Mouse (Mus musculus): Measurements from ENCODE around the gene Prl3d1. TPM values are rescaled to one million over a fixed set of nuclear protein-coding genes. Genes with fewer than 3 reads are reported as not detected.
"Not testable (repeated sequence)": the region's sequence is repeated elsewhere in the genome, so short reads cannot be mapped to it uniquely, and the experiment has no call there.

Prl3d1 gene
- not detected in 2 replicates for polyA plus RNA-seq (2015; fragmentation: Nextera tagmentation; extraction: Ambion mirVana)

DNA sequence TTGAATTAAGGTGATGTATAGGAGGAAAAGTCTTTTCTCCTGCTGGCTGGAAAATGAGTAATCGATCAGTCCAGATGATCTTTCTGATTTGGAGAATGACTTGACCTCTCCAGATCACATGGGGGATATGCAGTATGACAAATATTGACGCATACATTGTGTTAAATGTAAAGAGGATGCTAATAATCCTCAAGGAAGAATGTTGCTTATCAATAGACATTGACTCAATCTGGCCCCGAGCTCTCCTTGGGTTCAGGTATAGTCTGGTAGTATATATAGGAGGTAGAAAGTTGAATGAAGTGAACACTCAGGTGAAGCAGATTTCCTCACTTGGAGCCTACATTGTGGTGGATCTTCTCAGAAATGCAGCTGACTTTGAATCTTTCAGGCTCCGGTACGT, at the start of gene Prl3d1:
TSS of gene Prl3d1 (plus strand) at position 301 of the 400 bp plus-strand sequence.
- not testable (repeated sequence) for H3K27me3 ChIP-seq; H3K4me2 ChIP-seq; H3K36me3 ChIP-seq; H3K4me1 ChIP-seq (replicated peaks); H3K9ac ChIP-seq; ATAC-seq (ENCODE audit: low read depth); H3K4me3 ChIP-seq; H3K9me3 ChIP-seq; H3K27ac ChIP-seq (replicated peaks)
- 93% methylated on average over 5 of the region's 5 CpGs for WGBS

DNA sequence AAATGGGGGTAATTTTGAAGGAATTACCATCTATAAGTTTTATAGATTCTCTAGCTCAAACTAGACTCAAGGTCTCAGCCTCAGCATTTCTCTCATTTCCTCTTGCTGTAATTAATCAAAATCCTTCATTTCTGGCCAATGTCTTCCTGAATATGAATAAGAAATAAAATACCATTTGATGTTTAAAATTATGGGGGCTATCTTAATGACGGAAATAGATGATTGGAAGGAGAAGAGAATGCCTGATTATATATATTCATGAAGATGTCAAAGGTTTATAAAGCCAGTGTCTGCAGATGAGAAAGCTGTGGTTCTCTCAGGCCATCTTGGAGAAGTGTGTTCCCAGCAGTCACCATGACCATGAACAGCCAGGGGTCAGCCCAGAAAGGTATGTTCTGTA, 36.7 kb upstream of the Prl3d1 start, which contains the start of gene Prl:
TSS of gene Prl (plus strand) at position 301 of the 400 bp plus-strand sequence.
- H3K36me3 ChIP-seq = no peaks in the 10 kb centered on the region
- no peak within 1 kb of the TSS for H3K4me2 ChIP-seq
- no peaks in the 10 kb centered on the region for H3K27me3 ChIP-seq
- WGBS = 96% methylated on average over 1 of the region's 1 CpGs
- no peak within 1 kb of the TSS for H3K4me3 ChIP-seq
- H3K9me3 ChIP-seq = no peaks in the 10 kb centered on the region
- no peak within 1 kb of the TSS for H3K9ac ChIP-seq
- no peak for ATAC-seq (ENCODE audit: low read depth)
- no peaks in the 10 kb centered on the region for H3K4me1 ChIP-seq (replicated peaks)
- H3K27ac ChIP-seq (replicated peaks) = no peak within 1 kb of the TSS

DNA sequence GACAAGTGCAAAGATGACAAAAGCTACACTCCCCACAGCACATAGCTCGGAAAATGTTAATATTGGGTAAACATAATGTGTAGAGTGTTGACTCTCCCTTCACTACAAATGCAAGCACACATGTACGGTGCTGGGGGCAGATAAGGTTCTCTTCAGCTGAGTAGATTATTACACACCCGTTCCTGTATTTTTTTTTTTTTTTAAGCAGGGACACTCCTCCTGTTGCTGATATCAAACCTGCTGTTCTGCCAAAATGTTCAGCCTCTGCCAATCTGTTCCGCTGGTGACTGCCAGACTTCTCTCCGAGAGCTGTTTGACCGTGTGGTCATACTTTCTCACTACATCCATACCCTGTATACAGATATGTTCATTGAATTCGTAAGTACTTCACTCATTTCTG, 34.8 kb upstream of the Prl3d1 start:
- Histone ChIP-seq H3K9ac (no peak overlapping the region), H3K36me3 (no peaks in the 10 kb centered on the region), H3K27ac (replicated peaks) (no peak overlapping the region), H3K27me3 (no peaks in the 10 kb centered on the region), H3K9me3 (no peaks in the 10 kb centered on the region), H3K4me1 (replicated peaks) (no peaks in the 10 kb centered on the region), H3K4me3 (no peak overlapping the region), H3K4me2 (no peak overlapping the region)
- 89% methylated on average over 7 of the region's 7 CpGs for WGBS
- ATAC-seq (ENCODE audit: low read depth) = no peak

DNA sequence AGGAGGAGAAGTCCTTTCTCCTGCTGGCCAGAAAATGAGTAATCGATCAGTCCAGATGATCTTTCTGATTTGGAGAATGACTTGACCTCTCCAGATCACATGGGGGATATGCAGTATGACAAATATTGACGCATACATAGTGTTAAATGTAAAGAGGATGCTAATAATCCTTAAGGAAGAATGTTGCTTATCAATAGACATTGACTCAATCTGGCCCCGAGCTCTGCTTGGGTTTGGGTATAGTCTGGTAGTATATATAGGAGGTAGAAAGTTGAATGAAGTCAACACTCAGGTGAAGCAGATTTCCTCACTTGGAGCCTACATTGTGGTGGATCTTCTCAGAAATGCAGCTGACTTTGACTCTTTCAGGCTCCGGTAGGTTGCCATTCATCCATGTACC, 27.4 kb downstream of the Prl3d1 start, which contains the start of gene Prl3d2:
TSS of gene Prl3d2 (plus strand) at position 301 of the 400 bp plus-strand sequence.
- not testable (repeated sequence) for H3K9ac ChIP-seq; ATAC-seq (ENCODE audit: low read depth); H3K4me1 ChIP-seq (replicated peaks); H3K36me3 ChIP-seq; H3K4me3 ChIP-seq; H3K27me3 ChIP-seq; H3K9me3 ChIP-seq; H3K27ac ChIP-seq (replicated peaks); H3K4me2 ChIP-seq
- 93% methylated on average over 4 of the region's 4 CpGs for whole genome bisulfite sequencing

DNA sequence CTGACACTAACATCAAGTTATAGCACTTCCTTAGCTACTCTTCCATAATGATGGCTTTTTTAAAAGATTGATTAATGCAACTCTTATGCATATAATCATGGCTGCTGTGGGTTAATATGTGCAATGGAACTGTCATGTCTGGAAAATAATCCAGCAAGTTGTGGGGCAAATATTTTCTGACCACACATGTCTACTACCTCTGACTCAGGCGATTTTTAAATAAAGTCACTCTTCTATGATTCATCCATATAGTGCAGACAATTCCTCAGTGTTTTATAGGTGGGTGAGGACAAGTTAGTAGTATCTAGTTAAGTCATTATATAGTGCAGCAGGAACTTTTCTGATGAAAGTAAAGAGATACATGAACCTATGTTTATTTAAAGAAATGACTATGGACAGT, 54.3 kb downstream of the Prl3d1 start:
- ATAC-seq (ENCODE audit: low read depth) = no peak
- H3K27me3 ChIP-seq = no peaks in the 10 kb centered on the region
- H3K4me3 ChIP-seq = no peak overlapping the region
- H3K4me2 ChIP-seq = no peak overlapping the region
- no peak overlapping the region for H3K9ac ChIP-seq
- H3K27ac ChIP-seq (replicated peaks) = no peak overlapping the region
- no peaks in the 10 kb centered on the region for H3K9me3 ChIP-seq
- no peaks in the 10 kb centered on the region for H3K36me3 ChIP-seq
- H3K4me1 ChIP-seq (replicated peaks) = no peaks in the 10 kb centered on the region
- 62% methylated on average over 1 of the region's 1 CpGs for WGBS

Other genes with a start within 250 kb of the Prl3d1 start
- gene Prl, start 36.6 kb upstream of the Prl3d1 start, polyA plus RNA-seq (2015; fragmentation: Nextera tagmentation; extraction: Ambion mirVana) = 0.22 TPM in 1 of 2 replicates, not detected in the other
- not detected in 2 replicates for gene Prl3d2, start 27.5 kb downstream of the Prl3d1 start, polyA plus RNA-seq (2015; fragmentation: Nextera tagmentation; extraction: Ambion mirVana)
- not detected in 2 replicates for gene Prl3d3, start 62.6 kb downstream of the Prl3d1 start, polyA plus RNA-seq (2015; fragmentation: Nextera tagmentation; extraction: Ambion mirVana)
- gene Prl3c1, start 102.5 kb downstream of the Prl3d1 start, polyA plus RNA-seq (2015; fragmentation: Nextera tagmentation; extraction: Ambion mirVana) = not detected in 2 replicates
- gene Prl3b1, start 147.7 kb downstream of the Prl3d1 start, polyA plus RNA-seq (2015; fragmentation: Nextera tagmentation; extraction: Ambion mirVana) = not detected in 2 replicates
- gene Prl3a1, start 165.2 kb downstream of the Prl3d1 start, polyA plus RNA-seq (2015; fragmentation: Nextera tagmentation; extraction: Ambion mirVana) = not detected in 2 replicates
- gene Prl6a1, start 218.4 kb downstream of the Prl3d1 start, polyA plus RNA-seq (2015; fragmentation: Nextera tagmentation; extraction: Ambion mirVana) = not detected in 2 replicates